Mouse (Mus musculus) left cerebral cortex, adult 9 months (tissue): Measurements from ENCODE around the gene Traf4.
A peak's percentile ranks its signal among the peaks of the same experiment; 100 is the strongest.

Experiments
- DNase-seq, 2 experiments: peaks; one replicate each; pipeline ENCODE4 v3.0.0; 2022; ENCODE audit warnings: low spot score in 2 of 2

Traf4 gene

DNA sequence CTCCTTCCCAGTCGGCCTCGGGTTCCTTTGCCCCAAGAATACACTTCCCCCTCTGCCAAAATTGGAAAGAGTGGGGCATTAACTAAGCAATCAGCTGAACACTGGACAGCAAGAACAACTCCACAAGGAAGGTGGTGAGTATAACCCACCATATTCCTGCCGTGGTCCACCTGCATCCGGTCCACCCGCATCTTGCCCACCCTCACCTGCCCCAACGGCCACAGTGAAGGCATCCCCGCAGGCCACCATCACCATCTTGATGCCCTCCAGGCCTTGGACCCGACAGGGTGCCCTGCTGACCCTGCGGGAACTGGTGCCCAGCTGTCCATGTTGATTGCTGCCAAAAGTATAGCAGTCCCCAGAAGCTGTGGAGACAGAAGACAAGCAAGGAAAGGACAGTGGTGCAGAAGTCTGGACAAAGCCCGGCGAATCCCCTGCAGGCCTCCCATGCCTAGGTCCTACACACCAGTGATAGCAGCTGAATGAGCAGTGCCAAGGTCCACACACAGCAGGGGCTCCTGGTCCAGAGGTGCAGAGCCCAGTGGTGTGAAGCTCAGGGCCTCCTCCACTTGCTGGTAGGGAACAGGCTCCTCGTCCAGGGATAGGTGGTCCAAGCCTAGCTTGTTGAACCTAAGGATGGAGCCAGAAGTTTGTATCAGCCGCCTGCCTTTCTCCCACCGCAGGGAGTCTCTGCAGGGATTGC lies 2.0 kb upstream of the Traf4 start:
- DNase-seq: no peak

DNA sequence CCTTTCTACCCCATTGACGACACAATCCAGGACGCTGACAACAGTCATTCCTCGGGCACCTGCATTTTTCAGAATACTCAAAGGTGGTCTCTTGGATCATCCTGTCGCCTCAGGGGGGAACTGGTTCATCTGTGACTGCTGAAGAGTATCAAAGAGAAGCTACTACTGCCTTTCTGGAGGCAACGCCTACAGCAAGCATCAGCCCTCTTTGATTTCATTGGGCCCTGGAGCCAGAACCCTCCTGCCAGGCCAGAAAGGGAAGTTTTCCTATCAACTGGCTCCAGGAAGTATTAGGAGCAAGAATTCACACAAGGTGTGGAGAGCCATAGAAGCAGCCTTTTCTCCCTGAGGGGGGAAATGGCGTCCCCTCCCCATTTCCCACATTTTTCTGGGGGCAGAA lies 1.3 kb upstream of the Traf4 start:
- DNase-seq: no peak

DNA sequence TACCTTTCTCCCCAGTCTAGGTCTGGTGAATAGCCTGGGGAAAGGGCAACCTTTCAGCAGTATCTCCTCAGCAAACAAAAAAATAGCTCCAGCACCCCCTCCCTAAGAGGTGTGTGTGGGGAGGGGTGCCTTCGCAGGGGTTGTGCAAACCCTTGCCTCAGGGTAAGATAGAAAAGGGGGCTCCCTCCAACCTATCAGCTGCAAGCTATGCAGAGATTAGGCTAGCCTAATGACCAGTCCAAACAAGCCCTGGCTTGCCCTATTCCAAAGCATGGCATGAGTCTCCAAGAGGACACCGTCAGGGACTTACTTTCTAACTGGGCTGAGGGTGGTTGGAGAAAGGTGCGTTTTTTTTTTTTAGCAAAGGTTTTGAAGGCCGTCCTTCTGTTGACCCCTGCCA lies 772 bp upstream of the Traf4 start:
- DNase-seq: no peak

DNA sequence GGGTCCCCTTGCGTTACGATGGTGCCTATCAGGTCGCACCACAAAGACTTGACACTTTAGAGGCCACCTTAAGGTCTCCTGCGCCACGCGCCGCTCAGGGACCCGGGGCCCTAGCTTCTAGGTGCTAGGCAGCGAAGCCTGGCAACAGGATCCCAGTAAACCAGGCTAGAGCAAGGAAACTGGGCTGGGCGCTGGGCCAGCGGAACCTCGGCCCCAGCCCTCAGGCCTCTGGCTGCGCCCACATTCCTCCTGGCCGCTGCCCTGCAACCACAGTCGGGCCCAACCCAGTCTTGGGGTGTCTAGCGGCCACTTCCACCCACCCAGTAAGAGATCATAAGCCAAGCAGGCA lies 346 bp upstream of the Traf4 start:
- no peak for DNase-seq

DNA sequence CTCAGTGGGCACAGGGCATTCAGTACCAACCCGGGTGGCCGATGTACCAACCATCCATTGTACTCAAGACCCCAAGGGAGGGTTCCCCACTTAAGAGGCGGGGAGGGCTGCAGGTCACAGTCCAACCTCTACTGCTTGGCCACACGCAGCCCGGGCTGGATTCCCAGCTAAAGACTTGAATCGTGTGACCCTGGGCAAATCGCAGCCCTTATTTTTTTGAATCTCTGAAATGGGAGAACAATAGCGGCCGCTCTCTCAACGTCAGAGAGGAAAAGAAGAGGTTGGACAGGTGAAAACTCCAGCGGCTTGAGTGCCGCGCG lies 825 bp downstream of the Traf4 start:
- no peak for DNase-seq

DNA sequence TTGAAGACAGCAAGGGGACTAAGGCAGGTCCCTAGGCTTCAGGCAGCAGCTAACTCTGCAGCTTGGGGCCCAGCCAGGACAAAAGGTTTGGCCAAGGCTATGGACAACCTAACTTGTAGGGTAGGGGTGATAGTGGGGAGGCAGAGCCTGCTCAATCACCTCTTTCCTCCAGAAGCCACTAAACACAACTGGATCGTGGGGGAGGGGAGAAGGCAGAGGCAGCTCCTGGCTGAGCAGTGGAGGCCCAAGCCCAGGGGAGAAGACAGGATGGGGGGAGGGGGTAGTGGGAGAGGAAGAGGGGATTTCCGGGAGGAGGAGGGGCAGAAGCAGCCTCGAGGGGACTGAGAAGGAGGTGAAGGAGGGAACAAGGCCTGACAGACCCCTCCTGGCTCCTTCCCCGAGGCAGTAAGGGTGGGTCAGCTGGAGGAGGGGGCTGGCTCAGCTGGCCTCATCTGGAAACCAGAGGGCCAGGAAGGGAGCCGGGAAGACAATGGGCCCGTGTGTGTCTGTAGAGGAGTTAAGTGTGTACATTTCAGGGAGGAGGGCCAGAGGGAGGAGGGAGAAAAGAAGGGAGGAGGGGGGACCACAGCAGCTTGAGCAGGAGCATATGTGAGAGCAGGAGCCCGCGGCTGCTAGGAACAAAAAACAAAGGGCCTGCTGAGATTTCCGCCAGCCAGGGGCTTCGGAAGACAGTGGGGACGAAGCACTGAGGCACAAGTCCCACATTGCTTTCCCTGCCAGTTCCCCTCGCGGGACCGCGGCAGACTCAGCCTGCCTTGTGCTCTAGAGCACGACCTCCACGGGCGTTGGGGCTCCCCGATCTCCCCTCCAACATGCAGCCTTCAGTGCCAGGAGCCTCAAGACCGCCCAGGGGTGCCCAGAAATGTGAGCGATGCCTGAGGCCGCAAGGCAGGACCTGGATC lies 1.4 kb downstream of the Traf4 start:
- DNase-seq: no peak

DNA sequence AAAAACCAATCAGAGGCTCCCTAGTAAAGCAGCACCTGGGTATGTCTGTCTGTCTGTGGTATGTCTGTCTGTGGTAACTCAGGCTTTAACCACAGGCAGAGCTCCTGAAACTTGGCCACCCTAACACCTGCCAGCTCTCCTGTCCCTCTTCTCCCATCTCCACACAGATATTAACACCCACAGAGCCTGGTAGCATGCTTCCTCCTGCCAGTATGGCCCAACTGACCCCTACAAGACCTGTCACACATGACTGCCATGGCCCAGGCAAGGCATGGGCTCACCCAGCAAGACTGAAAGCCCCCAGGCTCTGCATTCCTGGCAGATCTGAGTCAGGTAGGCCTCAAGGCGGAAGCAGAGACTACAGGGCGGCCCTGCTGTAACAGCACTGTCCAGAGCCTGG lies 2.3 kb downstream of the Traf4 start:
- no peak for DNase-seq

DNA sequence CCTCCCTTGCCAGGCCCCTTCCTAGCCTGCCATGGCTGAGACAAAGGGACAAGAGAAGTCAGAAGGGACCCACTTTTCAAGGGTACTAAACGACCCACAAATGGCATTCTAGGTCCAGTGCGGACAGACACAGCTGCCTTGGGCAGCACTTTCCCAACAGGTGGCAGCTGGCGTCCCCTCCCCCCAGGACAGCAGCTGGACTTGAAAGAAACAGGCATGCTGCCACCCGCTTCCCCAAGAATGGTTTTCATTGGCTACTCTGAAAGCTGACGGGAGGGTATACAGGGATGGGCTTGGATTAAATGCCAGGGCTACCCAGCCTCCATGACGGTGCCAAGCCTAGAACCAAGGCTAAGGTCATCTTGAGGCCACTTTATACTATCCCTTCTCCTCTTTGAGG lies 2.9 kb downstream of the Traf4 start:
- DNase-seq: peak in 1 of 2 experiments; percentile 36

DNA sequence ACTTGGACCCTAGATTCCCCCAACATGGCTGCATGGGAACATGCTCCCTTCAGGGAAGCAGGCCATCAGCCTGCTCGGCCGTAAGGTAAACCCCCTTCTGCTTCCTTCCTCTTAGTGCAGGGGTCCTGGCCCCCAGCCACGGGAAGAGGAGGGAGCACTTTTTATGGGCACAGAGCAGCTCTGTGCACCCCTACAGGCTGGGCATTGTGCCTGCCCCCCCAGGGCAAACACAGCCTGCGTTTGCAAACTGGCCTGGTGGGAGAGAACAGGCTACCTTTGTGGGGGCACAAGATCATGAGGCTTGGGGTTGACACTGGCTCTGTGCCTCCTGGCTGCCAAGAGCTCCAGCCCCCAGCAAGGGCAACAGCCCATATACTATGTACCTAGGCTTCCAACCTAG lies 3.4 kb downstream of the Traf4 start:
- DNase-seq: no peak

DNA sequence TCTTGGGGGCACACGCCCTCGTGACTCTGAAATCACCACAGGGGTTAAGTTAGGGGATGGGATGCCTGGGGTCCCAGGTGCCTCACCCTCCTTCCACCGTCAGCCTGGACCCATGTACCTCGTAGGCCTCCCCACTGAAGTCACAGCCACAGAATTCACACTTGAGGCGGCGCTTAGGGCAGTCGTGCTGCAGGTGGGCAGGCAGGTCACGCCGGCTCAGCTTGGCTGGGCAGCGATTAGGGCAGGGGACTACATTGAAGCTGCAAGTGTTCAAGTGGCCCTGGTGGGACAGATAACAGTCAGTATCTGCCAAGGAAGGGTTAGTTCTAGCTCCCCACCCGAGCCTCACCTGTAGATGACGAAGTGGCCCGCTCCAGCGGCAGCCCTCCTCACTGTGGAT lies 4.2 kb downstream of the Traf4 start:
- DNase-seq: no peak

DNA sequence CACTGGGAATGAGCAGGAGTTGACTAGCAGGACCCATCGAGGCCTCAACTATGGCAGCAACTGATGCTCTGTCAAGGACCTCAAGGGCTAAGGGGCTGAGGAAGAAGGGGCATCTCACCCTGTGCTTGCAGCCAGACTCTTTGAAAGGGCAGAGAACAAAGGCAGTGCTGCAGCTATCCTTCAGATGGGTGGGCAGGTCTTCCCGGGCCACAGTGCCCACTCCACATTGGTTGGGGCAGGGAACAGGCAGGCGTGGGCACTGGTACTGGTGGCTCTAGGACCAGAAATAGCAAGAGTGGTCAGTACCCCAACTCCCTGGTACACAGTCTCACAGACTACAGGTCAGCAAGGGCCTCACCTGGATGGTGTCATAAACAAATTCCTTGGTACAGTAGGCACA lies 4.7 kb downstream of the Traf4 start:
- no peak for DNase-seq

DNA sequence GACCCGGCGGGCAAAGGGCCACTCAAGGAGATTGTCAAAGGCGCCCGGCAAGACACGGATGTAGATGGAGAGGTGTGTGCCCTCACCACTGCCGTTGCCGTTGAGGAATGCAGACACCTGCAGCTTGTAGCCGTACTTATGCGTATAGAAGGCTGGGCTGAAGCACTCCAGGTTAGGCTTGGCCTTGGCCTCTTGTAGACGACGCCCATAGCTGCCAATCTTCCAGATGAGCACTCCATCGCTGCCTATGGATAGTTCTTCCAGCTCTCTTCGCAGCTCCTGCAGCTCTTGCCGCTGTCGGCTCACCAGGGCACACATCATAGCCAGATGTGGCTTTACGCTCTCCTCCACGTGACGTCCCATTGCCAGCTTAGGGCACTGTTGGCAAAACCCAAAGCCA lies 5.2 kb downstream of the Traf4 start:
- DNase-seq: no peak

DNA sequence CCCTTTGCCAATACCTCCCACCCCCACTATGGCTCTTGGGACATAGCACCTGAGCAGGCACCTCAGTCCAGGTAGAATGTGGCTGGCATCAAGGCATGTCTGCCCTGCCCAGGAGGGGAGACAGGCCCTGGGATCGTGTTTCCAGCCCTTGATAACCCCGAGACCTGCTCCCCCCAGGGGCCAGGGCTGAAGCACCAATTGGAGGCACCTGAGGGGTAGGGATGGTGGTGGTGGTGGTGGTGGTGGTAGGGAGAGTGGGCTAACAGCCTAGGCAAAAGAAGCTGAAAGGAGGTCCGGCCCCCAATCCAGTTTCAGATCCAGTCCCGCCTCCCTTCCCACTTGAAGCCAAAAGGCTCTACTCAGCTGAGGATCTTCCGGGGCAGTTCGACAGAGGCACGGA lies 5.8 kb downstream of the Traf4 start:
- DNase-seq: no peak

DNA sequence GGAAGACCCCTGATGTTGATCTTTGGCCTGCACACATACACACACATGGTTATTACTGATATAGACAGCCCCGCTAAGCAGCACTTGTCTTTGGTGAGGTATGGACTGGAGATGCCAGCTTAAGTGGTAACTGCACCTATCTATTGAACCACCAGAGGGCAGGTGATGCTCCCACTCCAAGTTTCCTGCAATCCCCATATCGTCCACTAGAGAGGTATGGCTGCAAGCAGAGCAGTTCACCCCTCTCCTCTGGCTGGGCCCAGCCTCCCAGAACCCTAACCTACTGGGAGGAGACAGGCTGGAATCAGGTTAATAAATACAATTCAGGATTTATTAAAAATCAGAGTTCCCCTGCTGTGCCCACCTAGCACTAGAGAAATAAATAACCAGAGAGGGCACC lies 6.3 kb downstream of the Traf4 start:
- DNase-seq: peak; percentile 62 to 90

DNA sequence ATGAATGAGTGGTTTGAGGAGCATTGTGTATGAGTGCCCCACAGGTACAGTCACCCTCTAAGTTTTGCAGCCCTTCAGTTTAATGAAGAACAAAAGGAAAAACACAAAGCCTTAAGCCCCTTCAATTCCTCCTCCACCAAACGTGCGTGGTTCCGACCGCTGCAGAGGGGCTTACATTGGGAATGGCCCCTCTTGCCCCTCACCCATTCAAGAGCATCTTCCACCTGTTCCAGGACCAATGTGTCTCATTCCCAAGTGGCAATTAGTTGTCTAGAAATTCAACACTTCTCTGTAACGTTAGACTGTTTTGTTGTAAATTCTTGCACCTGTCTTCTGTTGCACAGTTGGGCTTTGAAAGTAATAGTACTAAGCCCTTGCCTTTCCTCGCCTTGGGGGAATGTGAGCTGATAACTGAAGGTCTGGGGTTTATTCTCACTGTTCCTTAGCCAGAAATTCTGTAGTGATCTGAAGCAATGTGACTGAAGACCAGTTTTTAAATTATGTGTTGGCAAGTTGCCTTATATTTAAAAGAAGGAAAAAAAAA lies 9.2 kb downstream of the Traf4 start:
- no peak for DNase-seq

DNA sequence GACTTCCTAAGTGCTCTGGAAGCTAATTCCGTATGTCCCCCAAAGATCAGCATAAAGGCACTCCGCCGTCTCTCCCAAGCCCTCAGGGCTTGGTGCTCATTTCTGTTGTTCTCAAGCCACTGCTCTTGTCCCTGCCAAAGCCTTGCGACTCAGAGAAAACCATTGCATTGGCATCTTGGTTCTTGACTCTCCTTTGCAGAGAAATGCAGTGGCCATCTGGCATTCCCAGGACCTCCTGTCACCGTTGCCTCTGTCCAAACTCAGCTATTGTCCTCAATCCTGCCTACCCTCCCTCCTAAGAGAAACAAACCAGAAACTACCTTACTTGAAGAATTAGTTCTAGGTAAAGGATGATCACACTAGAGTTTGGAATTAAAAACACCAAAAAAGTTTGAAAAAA lies 9.7 kb downstream of the Traf4 start:
- no peak for DNase-seq

DNA sequence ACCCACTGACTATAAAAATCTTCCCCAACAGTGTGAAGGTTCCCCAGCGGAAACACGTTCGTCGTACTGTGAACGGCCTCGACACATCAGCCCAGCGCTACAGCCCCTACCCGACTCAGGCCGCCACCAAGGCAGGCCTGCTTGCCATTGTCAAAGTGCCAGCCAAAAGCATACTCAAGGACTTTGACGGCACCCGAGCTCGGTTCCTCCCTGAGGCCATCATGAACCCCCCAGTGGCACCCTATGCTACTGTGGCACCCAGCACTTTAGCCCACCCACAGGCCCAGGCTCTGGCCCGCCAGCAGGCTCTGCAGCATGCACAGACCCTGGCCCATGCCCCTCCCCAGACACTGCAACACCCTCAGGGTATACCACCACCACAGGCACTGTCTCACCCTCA lies 11.6 kb downstream of the Traf4 start:
- DNase-seq: no peak

DNA sequence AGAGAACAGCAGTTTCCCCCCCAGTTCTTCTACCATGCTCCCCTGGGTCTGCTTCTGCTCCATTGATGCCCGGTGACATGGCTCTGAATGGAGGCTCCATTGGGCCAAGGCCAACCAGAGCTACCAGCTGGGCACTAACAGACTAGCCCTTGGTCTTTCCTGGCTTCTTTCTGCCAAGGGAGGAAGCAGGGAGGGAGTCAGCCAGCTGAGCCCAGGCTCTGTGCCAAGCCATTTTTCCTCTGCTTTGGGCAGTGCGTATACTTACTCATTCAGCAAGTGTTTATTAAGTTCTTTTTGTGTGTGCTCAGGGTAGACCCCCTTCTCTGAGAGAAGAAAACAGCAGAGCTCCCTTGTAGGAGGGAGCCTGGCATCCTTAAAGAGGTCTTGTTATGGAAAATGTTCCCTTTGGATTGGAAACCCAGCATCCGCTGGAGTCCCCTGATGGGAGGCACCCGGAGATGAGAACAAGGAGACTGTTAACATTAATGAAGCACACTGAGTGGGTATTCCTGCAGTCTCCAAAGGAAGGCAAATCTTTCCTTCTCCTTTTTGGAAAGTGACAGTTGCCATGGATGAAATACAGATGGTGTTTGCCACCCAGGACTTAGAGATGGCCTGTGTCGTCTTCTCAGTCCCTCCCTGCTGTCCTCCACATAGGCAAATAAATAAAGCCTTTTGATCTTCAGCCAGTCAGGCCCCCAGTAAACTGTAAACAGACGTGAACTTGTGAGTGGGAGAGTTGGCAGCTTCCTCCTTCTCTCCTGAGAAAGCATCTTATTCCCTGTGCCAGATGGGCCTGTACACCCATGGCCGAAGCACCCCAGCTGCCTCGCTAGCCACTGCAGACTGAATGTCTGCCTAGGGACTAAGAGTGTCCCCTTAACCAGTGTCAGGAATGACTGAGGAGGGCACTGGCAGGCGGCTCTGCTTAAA lies 12.8 kb downstream of the Traf4 start:
- DNase-seq: peak; percentile 67 to 86

DNA sequence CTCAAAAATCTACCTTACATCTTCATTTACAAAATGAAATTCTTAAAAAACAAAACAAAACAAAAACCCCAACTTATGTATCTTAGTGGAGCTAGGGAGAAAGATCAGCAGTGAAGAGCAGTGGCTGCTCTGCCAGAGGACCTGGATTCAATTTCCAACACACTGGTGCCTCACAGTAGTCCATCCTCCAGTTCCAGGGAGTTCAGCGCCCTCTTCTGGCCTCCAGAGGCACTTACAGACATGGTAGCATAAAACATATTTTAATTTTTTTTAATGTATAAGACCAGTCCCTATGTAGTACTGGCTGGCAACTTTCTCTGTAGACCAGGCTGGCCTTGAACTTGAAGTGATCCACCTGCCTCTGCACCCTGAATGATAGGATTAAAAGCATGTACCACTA lies 14.2 kb downstream of the Traf4 start:
- no peak for DNase-seq

DNA sequence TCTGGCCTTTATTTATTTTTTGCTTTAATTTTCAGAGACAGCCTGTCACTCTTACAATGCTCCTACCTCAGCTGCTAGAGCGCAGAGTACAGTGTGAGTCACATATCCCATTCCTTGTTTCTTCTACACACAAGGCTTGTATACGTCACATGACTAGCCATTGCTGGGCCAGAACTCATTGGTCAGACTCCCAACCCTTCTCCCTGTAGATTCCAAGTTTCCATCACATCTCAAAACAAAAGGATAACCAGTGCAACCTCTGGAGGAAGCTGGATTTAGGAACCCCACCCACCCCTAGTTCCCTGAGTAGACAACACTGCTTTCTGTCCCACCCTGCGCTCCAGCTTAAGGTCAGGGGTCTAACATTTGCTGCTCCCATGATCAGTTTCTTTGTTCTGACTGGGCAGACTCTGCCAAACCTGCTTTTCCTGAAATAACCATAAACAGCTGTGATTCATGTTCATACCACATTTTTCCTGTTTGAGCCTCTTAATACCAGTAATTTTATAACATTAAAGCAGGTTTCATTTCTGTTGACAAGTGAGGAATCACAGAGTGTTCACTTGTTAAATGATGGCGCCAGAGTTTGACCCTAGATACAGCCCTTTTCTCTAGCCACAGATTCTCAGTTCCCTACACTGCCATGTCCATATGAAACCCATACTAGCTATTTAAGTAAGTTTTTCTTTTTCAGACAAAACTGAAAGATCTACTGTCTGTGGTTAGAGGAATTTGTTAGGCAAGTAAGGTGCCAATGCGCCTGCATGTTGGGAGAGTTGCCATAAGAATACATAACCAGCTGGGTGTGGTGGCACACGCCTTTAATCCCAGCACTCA lies 18.5 kb downstream of the Traf4 start:
- DNase-seq: no peak

DNA sequence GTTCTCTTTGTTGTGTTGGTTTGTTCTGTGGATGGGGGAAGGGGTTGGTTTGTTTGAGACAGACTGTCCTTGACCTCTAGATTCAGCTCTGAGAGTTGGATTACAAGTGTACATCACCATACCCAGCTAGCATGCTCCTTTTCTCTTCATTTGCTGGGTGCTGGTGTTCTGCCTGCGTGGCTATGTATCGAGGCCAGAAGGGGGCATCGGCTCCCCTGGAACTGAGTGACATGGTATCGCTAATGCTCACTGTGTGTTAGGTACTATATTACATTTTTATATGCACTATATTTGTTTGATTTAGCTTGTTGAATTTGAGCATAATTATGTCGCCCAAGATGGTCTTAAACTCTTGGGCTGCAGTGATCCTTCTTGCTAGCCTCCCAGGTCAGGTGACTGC lies 19.2 kb downstream of the Traf4 start:
- DNase-seq: no peak
